28 mouse cellular contexts compared by ENCODE assay signal in the genomic region with DNA sequence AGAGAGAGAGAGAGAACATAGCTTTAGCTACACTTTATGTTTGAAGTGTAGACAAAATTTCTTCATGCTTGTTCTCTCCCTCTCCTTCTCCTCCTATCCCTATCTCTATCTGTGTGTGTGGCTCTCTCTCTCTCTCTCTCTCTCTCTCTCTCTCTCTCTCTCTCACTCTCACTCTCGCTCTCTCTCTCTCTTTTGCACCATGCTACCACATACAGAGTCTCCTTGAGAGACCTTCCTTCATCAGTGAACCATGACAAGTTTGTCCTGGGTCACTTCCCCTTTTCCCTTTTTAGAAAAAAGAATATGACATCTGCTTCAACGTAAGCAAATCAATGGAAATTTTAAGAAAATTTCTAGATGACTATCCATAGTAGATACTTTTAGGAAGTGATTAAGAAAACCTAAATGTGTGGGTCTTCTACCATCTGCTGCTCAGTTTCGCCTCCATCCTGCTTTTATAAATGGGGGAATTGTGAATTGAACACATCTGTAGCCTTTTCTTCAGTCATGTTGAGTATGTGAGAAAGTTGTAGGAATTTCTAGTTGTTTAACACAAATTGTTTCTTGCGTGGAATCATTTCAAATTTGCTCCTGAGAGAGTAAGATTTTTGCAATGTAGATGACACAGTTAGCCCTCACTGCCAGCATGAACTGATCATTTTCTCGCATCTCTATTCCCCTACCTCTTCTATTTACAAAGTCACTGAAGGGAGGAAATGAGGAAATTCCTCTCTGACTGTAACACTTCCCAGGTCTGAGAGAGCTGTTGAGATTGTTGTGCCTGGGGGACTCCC.
DNase-seq lines count a peak whose midpoint lies in the region; ATAC-seq and TF ChIP-seq lines count a peak whose summit lies in the region.
"Had no signal": no experiment of that assay in that cellular context is flagged by ENCODE, and none has a peak within 500 bp of the region (broad histone marks: within the 10 kb centered on the region; RNA-seq: fewer than 3 reads in every experiment).

No protein-coding gene starts in this region.

- H3K9ac ChIP-seq in liver, postnatal 0 days (replicated peaks) = no peak overlapping the region
- H3K9ac ChIP-seq: embryonic facial prominence, embryonic 13.5 days; forebrain, embryonic 15.5 days; heart, embryonic 13.5 days; intestine, embryonic 15.5 days; limb, embryonic 15.5 days; liver, embryonic 14.5 days; lung, embryonic 14.5 days; midbrain, embryonic 13.5 days had no signal

- no peak overlapping the region for H3K4me3 ChIP-seq in liver, postnatal 0 days (ENCODE audit: low read depth, low read length)
- H3K4me3 ChIP-seq: embryonic facial prominence, embryonic 13.5 days; forebrain, embryonic 10.5 days; forebrain, embryonic 15.5 days; heart, embryonic 13.5 days; intestine, embryonic 15.5 days; left cerebral cortex, adult 2 months; limb, embryonic 15.5 days; midbrain, embryonic 13.5 days had no signal

- TF ChIP-seq CTCF in liver, postnatal 0 days (IDR thresholded peaks at IDR 0.05; ENCODE audit: low read depth) = no peak

- no peak overlapping the region for H3K27ac ChIP-seq in liver, postnatal 0 days (ENCODE audit: low read depth)
- H3K27ac ChIP-seq: embryonic facial prominence, embryonic 13.5 days; forebrain, embryonic 10.5 days; forebrain, embryonic 15.5 days; heart, embryonic 13.5 days; hindbrain, postnatal 0 days; intestine, embryonic 15.5 days; kidney, postnatal 0 days; left cerebral cortex, adult 2 months; limb, embryonic 15.5 days; liver, embryonic 14.5 days; midbrain, embryonic 13.5 days had no signal

- TF ChIP-seq EP300 in liver, postnatal 0 days (IDR thresholded peaks at IDR 0.05; ENCODE audit: low read depth) = no peak

- intact Hi-C loops in heart, postnatal 36 days (cut with DNase I) = no loop called here

- peak; percentile 55 for ATAC-seq in liver, postnatal 0 days
- ATAC-seq in common myeloid progenitor, adult 5-6 weeks (replicated peaks; ENCODE audit: low read depth, poor library complexity, severe bottlenecking) = peak; percentile 70
- peak; percentile 80 for ATAC-seq in neutrophil, adult 5-6 weeks (ENCODE audit: extremely low read depth, insufficient number of reproducible peaks, low FRiP score, poor library complexity, severe bottlenecking)
- ATAC-seq: activated CD4-positive, CD25-positive, alpha-beta regulatory T cell, adult 4 months; forebrain, embryonic 15.5 days; hindbrain, postnatal 0 days; intestine, embryonic 15.5 days; midbrain, embryonic 13.5 days had no signal

- no peaks in the 10 kb centered on the region for H3K4me1 ChIP-seq in liver, postnatal 0 days (ENCODE audit: insufficient read depth)
- H3K4me1 ChIP-seq: embryonic facial prominence, embryonic 13.5 days; forebrain, embryonic 10.5 days; forebrain, embryonic 15.5 days; heart, embryonic 13.5 days; intestine, embryonic 15.5 days; limb, embryonic 15.5 days; midbrain, embryonic 13.5 days had no signal

- H3K27me3 ChIP-seq in liver, postnatal 0 days (ENCODE audit: insufficient read depth, low read length) = no peaks in the 10 kb centered on the region
- H3K27me3 ChIP-seq: embryonic facial prominence, embryonic 13.5 days; forebrain, embryonic 15.5 days; heart, embryonic 13.5 days; intestine, embryonic 15.5 days; limb, embryonic 15.5 days; midbrain, embryonic 13.5 days had no signal

- no peaks in the 10 kb centered on the region for H3K9me3 ChIP-seq in liver, postnatal 0 days (ENCODE audit: low read length)
- H3K9me3 ChIP-seq: embryonic facial prominence, embryonic 13.5 days; forebrain, embryonic 10.5 days; forebrain, embryonic 15.5 days; heart, embryonic 13.5 days; intestine, embryonic 15.5 days; limb, embryonic 15.5 days; midbrain, embryonic 13.5 days had no signal

- no peaks in the 10 kb centered on the region for H3K36me3 ChIP-seq in liver, postnatal 0 days (replicated peaks; ENCODE audit: insufficient read depth, low read length)
- H3K36me3 ChIP-seq: embryonic facial prominence, embryonic 13.5 days; forebrain, embryonic 10.5 days; forebrain, embryonic 15.5 days; heart, embryonic 13.5 days; intestine, embryonic 15.5 days; limb, embryonic 15.5 days; midbrain, embryonic 13.5 days had no signal

- DNase-seq in liver, postnatal 0 days = no peak
- no peak for DNase-seq in liver
- peak; percentile 30 to 47 for DNase-seq in B cell, adult 2 months
- DNase-seq in heart, postnatal 36 days = no peak
- no peak for DNase-seq in kidney, postnatal 4 days
- DNase-seq: adrenal gland, adult 8-10 months; cerebellum, adult 11 months; cerebellum, adult 9-11 months; heart, postnatal 10 days; kidney, adult 8-10 months; lung, embryonic 14.5 days; lung, postnatal 14 days; retina, postnatal 1 day; right cerebral cortex, postnatal 14 days had no signal

- 37% methylated on average over 5 of the region's 5 CpGs for WGBS in liver, postnatal 0 days (ENCODE audit: insufficient replicate concordance)

- H3K4me2 ChIP-seq in liver, postnatal 0 days (ENCODE audit: low read depth, low read length) = no peak overlapping the region
- H3K4me2 ChIP-seq: embryonic facial prominence, embryonic 13.5 days; forebrain, embryonic 15.5 days; heart, embryonic 13.5 days; intestine, embryonic 15.5 days; limb, embryonic 15.5 days; lung, embryonic 14.5 days; midbrain, embryonic 13.5 days had no signal

Comparison
In these comparisons a context has a peak if more than half of its experiments do, and no peak if none do; other contexts are left out.
1. DNase-seq: peak in B cell, adult 2 months (2 of 2); none in liver, postnatal 0 days (single experiment), liver (single experiment), heart, postnatal 36 days (0 of 2) and kidney, postnatal 4 days (0 of 2).
2. Peak in every context shown above with its lines, with median percentiles within 50 percentile points of each other: ATAC-seq.